Mouse (Mus musculus) forebrain, embryonic 12.5 days (tissue): ENCODE data around the gene Tnfsf10. TPM values are rescaled to one million over a fixed set of nuclear protein-coding genes. Genes with fewer than 3 reads are reported as not detected.
A peak's percentile ranks its signal among the peaks of the same experiment; 100 is the strongest.
"Not testable (repeated sequence)": the region's sequence is repeated elsewhere in the genome, so short reads cannot be mapped to it uniquely, and the experiment has no call there.

Experiments
- ATAC-seq: fragments of 200-750 bp; cut with Nextera tagmentation; 2 replicates; pipeline ENCODE4 v1.8.0; 2017; ENCODE audit warnings: moderate TSS enrichment; ENCODE audit not compliant: low FRiP score
- H3K27ac ChIP-seq: fragments of 300-500 bp; sonication (generic); 2 replicates; pipeline ENCODE4 v1.5.1; 2016; ENCODE audit warnings: mild to moderate bottlenecking
- H3K27me3 ChIP-seq: fragments of 300-500 bp; sonication (generic); 2 replicates; pipeline ENCODE4 v1.6.1; 2016; ENCODE audit warnings: mild to moderate bottlenecking
- H3K36me3 ChIP-seq: fragments of 300-500 bp; sonication (generic); replicated peaks from 2 replicates; pipeline ENCODE4 v1.6.1; 2016; ENCODE audit warnings: mild to moderate bottlenecking
- H3K4me1 ChIP-seq: fragments of 300-500 bp; sonication (generic); 2 replicates; pipeline ENCODE4 v1.6.1; 2016
- H3K4me2 ChIP-seq: fragments of 300-500 bp; sonication (generic); 2 replicates; pipeline ENCODE4 v1.6.1; 2016; ENCODE audit warnings: mild to moderate bottlenecking, moderate library complexity
- H3K4me3 ChIP-seq: fragments of 300-500 bp; sonication (generic); replicated peaks from 2 replicates; pipeline ENCODE4 v1.5.1; 2016; ENCODE audit warnings: mild to moderate bottlenecking
- H3K9ac ChIP-seq: fragments of 300-500 bp; sonication (generic); 2 replicates; pipeline ENCODE4 v1.6.1; 2016; ENCODE audit warnings: mild to moderate bottlenecking
- H3K9me3 ChIP-seq: fragments of 300-500 bp; sonication (generic); 2 replicates; pipeline ENCODE4 v1.6.1; 2016
- WGBS: fragments of 180-500 bp; shearing (Covaris S2); methylation state at CpG from one replicate; pipeline ENCODE4 v1.1.7; 2016; 5-methylcytosine and 5-hydroxymethylcytosine counted together
- polyA plus RNA-seq: library from polyadenylated mRNA; unstranded; fragments of >200 nt; fragmentation: Nextera tagmentation; extraction: Ambion mirVana; gene quantifications from 2 replicates; pipeline ENCODE4 v1.2.1, GENCODE M21; 2016

Tnfsf10 gene
- polyA plus RNA-seq, 1 experiment from 2014 or later: not detected

DNA sequence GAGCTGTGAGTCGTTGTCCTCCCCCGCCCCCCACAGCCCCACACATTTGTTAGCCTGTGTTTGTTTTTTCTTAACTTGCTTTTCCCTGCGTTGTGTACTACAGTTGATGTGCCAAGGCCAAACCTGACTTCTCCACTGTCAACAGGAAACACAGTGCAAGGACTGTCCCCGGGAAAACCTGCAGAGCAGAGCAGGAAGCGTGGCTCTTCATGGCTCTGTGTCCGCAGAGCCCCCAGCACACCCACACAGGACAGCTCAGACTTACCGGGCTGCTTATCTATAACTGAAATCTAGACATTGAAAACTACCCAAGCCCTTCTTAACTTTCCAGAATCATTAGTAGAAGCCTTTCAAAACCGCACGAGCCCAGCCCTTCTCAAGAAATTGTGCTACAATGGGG is 31.8 kb upstream of the Tnfsf10 start:
- Histone ChIP-seq H3K9me3 (no peaks in the 10 kb centered on the region), H3K27ac (no peak overlapping the region), H3K4me2 (no peak overlapping the region), H3K4me3 (no peak overlapping the region), H3K9ac (no peak overlapping the region), H3K36me3 (no peaks in the 10 kb centered on the region), H3K4me1 (peaks cover 15% of the 10 kb centered on the region), H3K27me3 (peaks cover 14% of the 10 kb centered on the region; the same call in 1 of the 2 replicates)
- ATAC-seq: no peak
- WGBS: 85% methylated on average over 9 of the region's 9 CpGs

DNA sequence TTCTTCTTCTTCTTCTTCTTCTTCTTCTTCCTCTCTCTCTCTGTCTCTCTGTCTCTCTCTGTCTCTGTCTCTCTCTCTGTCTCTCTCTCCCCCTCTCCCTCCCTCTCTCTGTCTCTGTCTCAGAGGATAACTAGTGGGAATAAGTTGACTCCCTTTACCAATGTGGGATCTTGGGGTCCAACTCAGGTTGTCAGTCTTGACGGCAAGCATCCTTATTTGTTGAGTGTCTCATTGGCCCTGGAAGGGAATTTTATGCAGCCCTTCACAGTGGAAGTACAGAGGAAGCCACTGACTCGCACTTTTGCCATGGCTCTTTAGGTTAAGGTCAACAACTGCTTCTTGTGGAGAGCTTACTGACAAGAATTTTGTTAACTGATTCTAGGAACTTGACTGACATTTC is 28.5 kb upstream of the Tnfsf10 start:
- Histone ChIP-seq H3K9ac (no peak overlapping the region), H3K4me3 (no peak overlapping the region), H3K4me2 (no peak overlapping the region), H3K4me1 (peaks cover 5% of the 10 kb centered on the region), H3K36me3 (no peaks in the 10 kb centered on the region), H3K27ac (no peak overlapping the region), H3K9me3 (no peaks in the 10 kb centered on the region), H3K27me3 (peaks cover 3% of the 10 kb centered on the region; the same call in 1 of the 2 replicates)
- 76% methylated on average over 2 of the region's 2 CpGs for WGBS
- ATAC-seq: no peak

DNA sequence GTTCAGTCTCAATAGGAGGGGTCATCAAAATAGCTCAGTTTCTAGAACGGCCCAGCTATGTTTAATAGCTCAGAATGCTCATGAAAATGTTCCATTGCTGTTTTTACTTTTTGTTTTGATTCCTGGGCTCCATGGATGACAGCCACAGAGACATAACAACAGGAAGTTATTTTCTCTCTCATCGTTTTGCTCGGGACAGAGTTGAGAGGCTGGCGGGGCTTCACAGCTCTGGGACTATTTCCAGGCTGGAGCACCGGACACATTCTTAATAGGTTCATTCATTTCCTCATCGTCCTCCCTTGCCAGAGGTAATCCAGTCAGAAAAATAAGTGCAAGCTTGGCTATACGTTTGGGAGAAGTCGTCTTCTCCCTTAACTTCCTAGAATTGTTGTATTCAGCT is 27.9 kb upstream of the Tnfsf10 start:
- WGBS: 72% methylated on average over 8 of the region's 8 CpGs
- Histone ChIP-seq H3K4me3 (no peak overlapping the region), H3K4me1 (no peaks in the 10 kb centered on the region), H3K9ac (no peak overlapping the region), H3K27ac (no peak overlapping the region), H3K9me3 (no peaks in the 10 kb centered on the region), H3K4me2 (no peak overlapping the region), H3K36me3 (no peaks in the 10 kb centered on the region), H3K27me3 (peaks cover 1% of the 10 kb centered on the region; the same call in 1 of the 2 replicates)
- no peak for ATAC-seq

DNA sequence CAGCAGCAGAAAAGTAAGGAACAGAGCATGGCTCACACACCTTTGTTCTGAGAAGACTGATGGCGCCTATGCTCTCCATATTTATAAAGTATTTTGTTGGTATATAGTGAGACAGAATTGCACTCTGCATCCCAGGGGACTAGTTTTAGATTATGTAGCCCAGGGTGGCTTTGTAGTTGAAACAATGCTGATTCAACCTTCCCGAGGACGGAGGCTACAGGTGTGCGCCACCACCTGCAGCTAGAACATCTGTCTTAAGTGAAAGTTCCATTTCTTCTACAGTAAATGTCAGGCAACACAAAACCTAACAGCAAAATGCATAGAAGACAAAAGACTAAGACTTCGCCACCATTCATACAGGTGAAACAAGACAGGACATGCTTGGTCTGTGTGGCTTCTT is 26.5 kb upstream of the Tnfsf10 start:
- ATAC-seq: no peak
- no peaks in the 10 kb centered on the region for H3K4me1 ChIP-seq
- WGBS: 85% methylated on average over 5 of the region's 5 CpGs

DNA sequence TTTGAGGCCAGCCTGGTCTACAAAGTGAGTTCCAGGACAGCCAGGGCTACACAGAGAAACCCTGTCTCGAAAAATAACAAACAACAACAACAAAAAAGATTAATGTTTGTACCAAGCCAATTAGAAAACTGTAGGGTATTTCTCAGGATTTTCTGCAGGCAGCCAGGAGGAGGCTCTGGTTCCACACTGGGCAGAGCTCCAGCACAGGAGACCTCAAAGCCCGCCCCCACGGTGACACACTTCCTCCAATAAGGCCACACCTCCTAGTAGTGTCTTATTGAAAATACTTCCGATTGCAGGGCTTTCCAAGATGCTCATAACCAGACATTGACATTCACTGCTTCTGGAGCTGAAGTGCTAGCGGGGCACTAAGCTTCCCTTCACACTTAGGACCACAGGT is 25.9 kb upstream of the Tnfsf10 start:
- not testable (repeated sequence) for H3K4me2 ChIP-seq, H3K4me1 ChIP-seq, ATAC-seq, H3K4me3 ChIP-seq, H3K27me3 ChIP-seq, H3K27ac ChIP-seq, H3K36me3 ChIP-seq, H3K9ac ChIP-seq, H3K9me3 ChIP-seq
- 92% methylated on average over 5 of the region's 5 CpGs for WGBS

More for the DNA sequence above, 26.5 kb upstream of the Tnfsf10 start:
- H3K4me2 ChIP-seq: no peak overlapping the region
- H3K27me3 ChIP-seq: no peaks in the 10 kb centered on the region
- no peak overlapping the region for H3K27ac ChIP-seq
- H3K9me3 ChIP-seq: no peaks in the 10 kb centered on the region
- H3K4me3 ChIP-seq: no peak overlapping the region
- no peaks in the 10 kb centered on the region for H3K36me3 ChIP-seq
- no peak overlapping the region for H3K9ac ChIP-seq

DNA sequence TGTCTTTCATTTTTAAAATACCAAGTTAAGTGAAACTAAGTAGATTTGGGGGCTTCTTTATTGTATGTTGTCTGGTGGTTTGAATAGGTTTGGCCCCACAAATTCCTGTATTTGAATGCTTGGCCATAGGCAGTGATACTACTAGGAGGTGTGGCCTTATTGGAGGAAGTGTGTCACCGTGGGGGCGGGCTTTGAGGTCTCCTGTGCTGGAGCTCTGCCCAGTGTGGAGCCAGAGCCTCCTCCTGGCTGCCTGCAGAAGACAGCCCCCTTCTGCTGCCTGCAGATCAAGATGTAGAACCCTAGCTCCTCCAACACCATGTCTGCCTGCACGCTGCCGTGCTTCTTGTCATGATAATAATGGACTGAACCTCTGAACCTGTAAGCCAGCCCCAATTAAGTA is 25.4 kb upstream of the Tnfsf10 start:
- not testable (repeated sequence) for H3K9me3 ChIP-seq, H3K4me2 ChIP-seq, H3K9ac ChIP-seq, H3K27me3 ChIP-seq, H3K36me3 ChIP-seq, H3K4me3 ChIP-seq, H3K27ac ChIP-seq, H3K4me1 ChIP-seq
- WGBS: 81% methylated on average over 4 of the region's 4 CpGs
- peak; percentile 36; the same call in 1 of the 2 replicates for ATAC-seq

DNA sequence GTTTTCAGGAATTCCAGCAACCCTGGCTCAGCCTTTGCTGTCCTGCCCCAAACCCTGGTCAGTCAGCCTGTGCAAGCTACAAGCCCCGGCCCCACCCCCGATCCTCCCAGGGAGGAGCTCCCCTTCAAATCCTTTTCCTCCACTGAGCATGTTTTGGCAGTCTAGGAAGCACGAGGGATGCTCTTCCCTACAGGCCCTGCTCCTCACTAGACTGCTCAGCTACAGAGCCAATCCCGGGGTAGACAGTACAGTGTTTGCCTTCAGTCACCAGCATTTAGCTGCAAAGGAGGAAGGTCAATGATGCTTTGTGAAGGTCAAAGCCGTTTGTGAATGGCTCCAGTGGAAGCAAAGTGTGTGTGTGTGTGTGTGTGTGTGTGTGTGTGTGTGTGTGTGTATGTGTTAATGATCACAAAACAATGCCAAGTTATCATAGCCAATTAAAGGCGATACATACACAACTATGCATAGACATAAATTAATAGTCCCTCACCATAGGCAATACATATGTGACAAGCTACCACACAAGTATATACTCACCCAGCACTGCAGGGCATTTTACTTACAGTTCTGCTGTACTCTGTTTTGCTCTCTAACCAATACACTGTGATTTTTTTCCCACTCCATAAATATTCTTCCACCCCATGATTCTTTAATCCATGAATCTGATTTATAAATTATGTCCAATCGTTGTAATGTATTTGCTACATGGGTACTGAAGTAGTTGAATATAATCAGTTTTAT is 23.0 kb upstream of the Tnfsf10 start:
- Histone ChIP-seq H3K36me3 (no peaks in the 10 kb centered on the region), H3K9me3 (no peaks in the 10 kb centered on the region), H3K9ac (no peak overlapping the region), H3K4me3 (no peak overlapping the region), H3K4me1 (no peaks in the 10 kb centered on the region), H3K4me2 (no peak overlapping the region), H3K27me3 (no peaks in the 10 kb centered on the region), H3K27ac (no peak overlapping the region)
- 66% methylated on average over 7 of the region's 7 CpGs for whole genome bisulfite sequencing
- ATAC-seq: no peak

DNA sequence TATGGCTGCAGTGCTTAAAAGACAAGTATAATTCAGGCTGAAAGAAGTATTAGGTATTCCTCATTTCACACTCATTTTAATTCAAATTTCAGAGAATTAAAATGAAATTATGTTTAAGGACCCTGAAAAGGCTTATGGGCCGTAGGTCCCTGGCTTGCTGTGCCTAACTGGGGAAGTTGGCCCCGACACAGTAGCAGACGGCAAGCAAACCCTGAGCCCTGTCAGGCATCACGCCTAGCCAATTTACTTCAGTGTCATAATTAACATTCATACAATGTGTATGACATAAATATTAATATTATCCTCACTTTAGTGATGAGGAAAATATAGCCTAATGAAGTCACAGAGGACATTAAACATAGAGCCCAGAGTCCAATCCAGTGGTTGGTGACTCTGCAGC is 16.4 kb upstream of the Tnfsf10 start:
- Histone ChIP-seq H3K36me3 (no peaks in the 10 kb centered on the region), H3K27ac (no peak overlapping the region), H3K4me2 (no peak overlapping the region), H3K9ac (no peak overlapping the region), H3K27me3 (no peaks in the 10 kb centered on the region), H3K4me1 (no peaks in the 10 kb centered on the region), H3K4me3 (no peak overlapping the region), H3K9me3 (no peaks in the 10 kb centered on the region)
- no peak for ATAC-seq
- WGBS: 83% methylated on average over 4 of the region's 4 CpGs

DNA sequence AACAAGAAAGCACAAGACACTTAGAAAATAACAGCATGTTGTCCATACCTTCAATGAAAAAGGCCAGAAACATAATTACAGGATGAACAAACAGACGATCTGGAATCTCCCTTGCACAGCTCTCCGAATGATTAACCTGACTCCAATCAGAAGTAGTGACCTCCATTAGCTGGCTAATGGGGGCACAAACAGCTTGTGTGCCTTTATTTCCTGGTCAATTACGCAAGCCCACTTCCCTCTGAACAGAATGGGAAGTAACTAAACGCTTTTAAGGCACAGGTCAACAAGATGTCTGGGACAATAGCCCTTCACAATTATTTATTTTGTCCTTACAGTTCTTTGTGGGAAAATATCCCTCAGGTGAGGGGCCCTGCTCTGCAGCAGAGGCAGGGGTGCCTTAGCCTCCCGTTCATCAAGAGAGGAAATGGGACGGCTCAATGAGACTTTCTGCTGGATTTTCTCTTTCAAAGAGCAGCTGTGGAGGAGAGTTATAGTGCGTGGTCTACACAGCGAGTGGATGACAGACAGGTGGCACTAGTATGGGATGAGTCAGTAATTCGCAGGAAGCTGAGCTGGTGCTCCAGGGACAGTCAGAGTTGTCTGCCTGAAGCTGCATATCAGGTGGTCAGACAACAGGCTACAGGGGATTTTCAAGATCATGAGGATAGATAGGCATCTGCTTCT is 14.3 kb upstream of the Tnfsf10 start:
- no peaks in the 10 kb centered on the region for H3K4me1 ChIP-seq
- H3K9me3 ChIP-seq: no peaks in the 10 kb centered on the region
- no peak overlapping the region for H3K4me2 ChIP-seq
- H3K27me3 ChIP-seq: no peaks in the 10 kb centered on the region
- no peak overlapping the region for H3K27ac ChIP-seq
- WGBS: 74% methylated on average over 9 of the region's 9 CpGs
- no peak overlapping the region for H3K9ac ChIP-seq
- H3K36me3 ChIP-seq: no peaks in the 10 kb centered on the region
- no peak for ATAC-seq
- H3K4me3 ChIP-seq: no peak overlapping the region

DNA sequence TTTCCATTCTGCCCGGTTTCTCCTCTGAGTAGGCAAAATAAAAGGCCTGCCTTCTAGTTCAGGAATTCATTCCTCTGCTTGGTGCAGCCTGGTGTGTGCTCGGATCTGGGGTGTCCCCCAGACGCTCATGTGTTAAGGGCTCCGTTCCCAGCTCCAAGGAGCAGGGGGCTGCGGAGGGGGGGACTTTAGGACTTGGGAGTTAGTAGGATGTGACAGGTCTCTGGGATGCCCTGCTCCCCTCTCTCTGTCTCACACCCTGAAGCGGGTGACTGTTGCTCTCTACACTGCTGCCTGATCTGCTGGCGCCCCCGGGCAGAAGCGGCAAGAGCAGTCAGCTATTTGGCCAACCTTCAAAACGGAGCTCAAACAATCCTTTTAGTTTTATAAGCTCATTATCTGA is 10.0 kb upstream of the Tnfsf10 start:
- no peaks in the 10 kb centered on the region for H3K36me3 ChIP-seq
- H3K27ac ChIP-seq: no peak overlapping the region
- H3K9ac ChIP-seq: no peak overlapping the region
- no peak overlapping the region for H3K4me3 ChIP-seq
- ATAC-seq: no peak
- no peaks in the 10 kb centered on the region for H3K4me1 ChIP-seq
- H3K9me3 ChIP-seq: no peaks in the 10 kb centered on the region
- H3K4me2 ChIP-seq: no peak overlapping the region
- 78% methylated on average over 10 of the region's 10 CpGs for WGBS
- H3K27me3 ChIP-seq: no peaks in the 10 kb centered on the region

DNA sequence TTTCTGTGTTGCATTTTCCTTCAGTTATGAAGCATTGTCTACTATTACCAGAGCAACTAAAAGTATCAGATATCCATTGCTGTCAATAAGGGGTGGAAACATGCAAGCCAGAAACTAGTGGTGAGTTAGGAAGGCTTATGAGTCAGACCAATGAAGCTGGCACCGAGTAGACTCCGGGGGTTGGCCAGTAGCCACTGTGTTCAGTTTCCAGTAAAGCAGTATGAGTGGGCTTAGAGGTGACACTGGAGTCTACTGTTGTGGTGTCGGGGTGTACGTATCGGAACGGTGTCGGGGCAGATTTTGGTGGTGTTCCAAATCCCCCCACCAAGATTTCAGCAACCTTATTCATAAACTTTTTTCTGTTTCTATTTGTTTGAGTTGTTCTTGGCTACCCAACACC is 5.9 kb upstream of the Tnfsf10 start:
- H3K4me1 ChIP-seq: no peaks in the 10 kb centered on the region
- no peaks in the 10 kb centered on the region for H3K9me3 ChIP-seq
- ATAC-seq: no peak
- no peak overlapping the region for H3K9ac ChIP-seq
- 96% methylated on average over 7 of the region's 7 CpGs for WGBS
- no peak overlapping the region for H3K27ac ChIP-seq
- H3K4me2 ChIP-seq: no peak overlapping the region
- H3K27me3 ChIP-seq: no peaks in the 10 kb centered on the region
- no peak overlapping the region for H3K4me3 ChIP-seq
- H3K36me3 ChIP-seq: no peaks in the 10 kb centered on the region

DNA sequence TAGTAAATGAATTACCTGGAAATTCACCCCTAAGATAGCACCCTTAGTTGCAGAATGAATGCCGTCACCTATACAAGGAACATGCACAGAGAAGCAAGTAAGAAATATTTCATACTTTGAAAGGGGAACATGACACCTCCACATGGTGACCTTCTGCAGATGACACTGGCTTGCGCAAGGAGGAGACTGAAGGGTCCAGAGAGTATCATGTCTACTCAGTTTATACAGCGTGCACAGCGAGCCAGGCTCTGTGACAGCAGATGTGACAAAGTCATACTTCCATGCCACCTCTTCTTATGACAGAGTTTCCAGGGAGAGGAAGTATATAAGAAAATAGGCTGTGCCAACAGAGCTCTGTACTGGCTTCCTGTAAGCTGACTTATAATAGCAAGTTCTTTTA is 5.4 kb upstream of the Tnfsf10 start:
- Histone ChIP-seq H3K36me3 (no peaks in the 10 kb centered on the region), H3K4me1 (no peaks in the 10 kb centered on the region), H3K9ac (no peak overlapping the region), H3K9me3 (no peaks in the 10 kb centered on the region), H3K4me2 (no peak overlapping the region), H3K4me3 (no peak overlapping the region), H3K27ac (no peak overlapping the region), H3K27me3 (no peaks in the 10 kb centered on the region)
- no peak for ATAC-seq
- WGBS: 96% methylated on average over 4 of the region's 4 CpGs
